Mouse (Mus musculus) small intestine, adult 2 months (tissue): ENCODE data around the gene Pde4d. TPM values are rescaled to one million over a fixed set of nuclear protein-coding genes. Genes with fewer than 3 reads are reported as not detected.

Experiments used
- H3K27ac ChIP-seq: fragments of 200-500 bp; 2 replicates; pipeline ENCODE4 v1.5.1; 2012; ENCODE audit warnings: low read depth, low read length, control low read depth, inconsistent platforms; ENCODE audit not compliant: insufficient read depth
- H3K27me3 ChIP-seq: fragments of 200-500 bp; 2 replicates; pipeline ENCODE4 v1.6.1; 2012; ENCODE audit warnings: mild to moderate bottlenecking, moderate library complexity, low read length, inconsistent platforms; ENCODE audit not compliant: control insufficient read depth, insufficient read depth
- H3K36me3 ChIP-seq: fragments of 200-500 bp; 2 replicates; pipeline ENCODE4 v1.6.1; 2012; ENCODE audit warnings: mild to moderate bottlenecking, low read length, control low read depth, inconsistent platforms; ENCODE audit not compliant: control insufficient read depth, insufficient read depth
- H3K4me1 ChIP-seq: fragments of 200-500 bp; 2 replicates; pipeline ENCODE4 v1.6.1; 2012; ENCODE audit warnings: low read length, inconsistent platforms, mixed read lengths; ENCODE audit not compliant: control insufficient read depth, insufficient read depth, insufficient read length
- H3K4me3 ChIP-seq: fragments of 200-500 bp; 2 replicates; pipeline ENCODE4 v1.5.1; 2012; ENCODE audit warnings: low read depth, mild to moderate bottlenecking, control low read depth, inconsistent platforms, low read length, moderate library complexity
- CTCF ChIP-seq: fragments of 200-500 bp; IDR thresholded peaks from 2 replicates; pipeline ENCODE4 v1.5.1; 2012; ENCODE audit warnings: low read depth, mild to moderate bottlenecking, control low read depth, inconsistent platforms, low read length, moderate library complexity, mixed read lengths; ENCODE audit not compliant: insufficient replicate concordance, insufficient read length; ENCODE audit errors: extremely low read depth
- POLR2A ChIP-seq: fragments of 200-500 bp; IDR thresholded peaks from 2 replicates; pipeline ENCODE4 v1.6.1; 2012; ENCODE audit warnings: low read depth, mild to moderate bottlenecking, control low read depth, inconsistent platforms, low read length, moderate library complexity
- WGBS: fragments of 180-500 bp; shearing (Covaris S2); methylation state at CpG from one replicate; pipeline ENCODE4 v1.1.7; 2018; 5-methylcytosine and 5-hydroxymethylcytosine counted together
- polyA plus RNA-seq: library from polyadenylated mRNA; depleted of rRNA; stranded (reverse); fragments of >200 nt; gene quantifications from 2 replicates; pipeline ENCODE4 v1.2.3, GENCODE M21; 2012

Pde4d gene
- polyA plus RNA-seq, 1 experiment: 8.4 TPM

GRCm38 (mm10) chr13:109951466-109951865 lies 1501.7 kb downstream of the Pde4d start:
- Histone ChIP-seq H3K27ac (no peak overlapping the region), H3K27me3 (no peaks in the 10 kb centered on the region), H3K36me3 (peaks cover 36% of the 10 kb centered on the region), H3K4me1 (no peaks in the 10 kb centered on the region), H3K4me3 (no peak overlapping the region)
- no peak for TF ChIP-seq POLR2A
- TF ChIP-seq CTCF: no peak
- 86% methylated on average over 14 of the region's 14 CpGs for WGBS

GRCm38 (mm10) chr13:109954189-109954588 lies 1504.4 kb downstream of the Pde4d start:
- TF ChIP-seq CTCF (no peak), POLR2A (no peak)
- H3K36me3 ChIP-seq: peaks cover 27% of the 10 kb centered on the region
- H3K27ac ChIP-seq: no peak overlapping the region
- no peaks in the 10 kb centered on the region for H3K4me1 ChIP-seq
- no peak overlapping the region for H3K4me3 ChIP-seq
- WGBS: 92% methylated on average over 8 of the region's 8 CpGs
- H3K27me3 ChIP-seq: no peaks in the 10 kb centered on the region

GRCm38 (mm10) chr13:109957953-109958352 lies 1508.2 kb downstream of the Pde4d start:
- no peak for TF ChIP-seq POLR2A
- Histone ChIP-seq H3K36me3 (peaks cover 3% of the 10 kb centered on the region; the same call in 1 of the 2 replicates), H3K4me1 (no peaks in the 10 kb centered on the region), H3K27ac (no peak overlapping the region), H3K4me3 (no peak overlapping the region), H3K27me3 (no peaks in the 10 kb centered on the region)
- whole genome bisulfite sequencing: 75% methylated on average over 4 of the region's 4 CpGs

- TF ChIP-seq CTCF (no peak), POLR2A (no peak)
- no peak overlapping the region for H3K4me3 ChIP-seq
- no peaks in the 10 kb centered on the region for H3K27me3 ChIP-seq
- H3K36me3 ChIP-seq: no peaks in the 10 kb centered on the region
- no peaks in the 10 kb centered on the region for H3K4me1 ChIP-seq
- no peak overlapping the region for H3K27ac ChIP-seq
- WGBS: 60% methylated on average over 10 of the region's 10 CpGs
Measured at GRCm38 (mm10) chr13:109982821-109983443, 1533.2 kb downstream of the Pde4d start.

GRCm38 (mm10) chr13:109985411-109985810 lies 1535.7 kb downstream of the Pde4d start:
- no peak overlapping the region for H3K4me3 ChIP-seq
- no peaks in the 10 kb centered on the region for H3K36me3 ChIP-seq
- no peak overlapping the region for H3K27ac ChIP-seq
- no peak for TF ChIP-seq CTCF
- TF ChIP-seq POLR2A: no peak
- H3K4me1 ChIP-seq: no peaks in the 10 kb centered on the region
- WGBS: 88% methylated on average over 5 of the region's 5 CpGs
- no peaks in the 10 kb centered on the region for H3K27me3 ChIP-seq

- H3K4me3 ChIP-seq: no peak overlapping the region
- TF ChIP-seq CTCF: no peak
- no peak for TF ChIP-seq POLR2A
- H3K4me1 ChIP-seq: no peaks in the 10 kb centered on the region
- no peaks in the 10 kb centered on the region for H3K27me3 ChIP-seq
- WGBS: 52% methylated on average over 5 of the region's 5 CpGs
- H3K27ac ChIP-seq: no peak overlapping the region
- no peaks in the 10 kb centered on the region for H3K36me3 ChIP-seq
Measured at GRCm38 (mm10) chr13:109985892-109986291, 1536.1 kb downstream of the Pde4d start.

- Histone ChIP-seq H3K27me3 (no peaks in the 10 kb centered on the region), H3K27ac (no peak overlapping the region), H3K36me3 (no peaks in the 10 kb centered on the region), H3K4me3 (no peak overlapping the region), H3K4me1 (no peaks in the 10 kb centered on the region)
- 57% methylated on average over 5 of the region's 5 CpGs for WGBS
- TF ChIP-seq POLR2A (no peak), CTCF (no peak)
Measured at GRCm38 (mm10) chr13:109992775-109993505, 1543.2 kb downstream of the Pde4d start.
